Mouse (Mus musculus) liver, embryonic 11.5 days (tissue): Measurements from ENCODE around the gene BC025920. TPM values are rescaled to one million over a fixed set of nuclear protein-coding genes. Genes with fewer than 3 reads are reported as not detected.

Experiments used
- ATAC-seq: fragments of 200-750 bp; cut with Nextera tagmentation; replicated peaks from 2 replicates; pipeline ENCODE4 v1.8.0; 2017; ENCODE audit warnings: moderate number of reproducible peaks, mild to moderate bottlenecking, moderate TSS enrichment, moderate library complexity; ENCODE audit not compliant: low FRiP score
- DNase-seq: peaks from one replicate; pipeline ENCODE4 v3.0.0-alpha.2; 2017; ENCODE audit warnings: low spot score
- H3K27ac ChIP-seq: fragments of 300-500 bp; sonication (generic); 2 replicates; pipeline ENCODE4 v1.5.1; 2014; ENCODE audit warnings: mild to moderate bottlenecking, low read depth, low read length, control low read depth
- H3K27me3 ChIP-seq: fragments of 300-500 bp; sonication (generic); replicated peaks from 2 replicates; pipeline ENCODE4 v1.6.1; 2014; ENCODE audit warnings: low read length, mixed read lengths; ENCODE audit not compliant: control insufficient read depth, insufficient read depth
- H3K36me3 ChIP-seq: fragments of 300-500 bp; sonication (generic); 2 replicates; pipeline ENCODE4 v1.6.1; 2014; ENCODE audit warnings: mild to moderate bottlenecking, low read length, moderate library complexity, mixed read lengths; ENCODE audit not compliant: control insufficient read depth, insufficient read depth
- H3K4me1 ChIP-seq: fragments of 300-500 bp; sonication (generic); replicated peaks from 2 replicates; pipeline ENCODE4 v1.6.1; 2014; ENCODE audit warnings: low read length, mixed read lengths; ENCODE audit not compliant: control insufficient read depth, insufficient read depth
- H3K4me2 ChIP-seq: fragments of 300-500 bp; sonication (generic); 2 replicates; pipeline ENCODE4 v1.6.1; 2014; ENCODE audit warnings: mild to moderate bottlenecking, control low read depth, moderate library complexity
- H3K4me3 ChIP-seq: fragments of 300-500 bp; sonication (generic); 2 replicates; pipeline ENCODE4 v1.5.1; 2014; ENCODE audit warnings: low read depth, low read length, control low read depth
- H3K9ac ChIP-seq: fragments of 300-500 bp; sonication (generic); 2 replicates; pipeline ENCODE4 v1.6.1; 2014; ENCODE audit warnings: low read depth, low read length, control low read depth
- H3K9me3 ChIP-seq: fragments of 300-500 bp; sonication (generic); 2 replicates; pipeline ENCODE4 v1.6.1; 2016; ENCODE audit warnings: low read length, inconsistent platforms, mixed read lengths; ENCODE audit not compliant: control insufficient read depth
- WGBS: fragments of 180-500 bp; shearing (Covaris S2); extraction: QIAGEN DNeasy Blood & Tissue Kit; methylation state at CpG from one replicate; pipeline ENCODE4 v1.1.7; 2014; 5-methylcytosine and 5-hydroxymethylcytosine counted together
- polyA plus RNA-seq: library from polyadenylated mRNA; unstranded; fragments of >200 nt; fragmentation: Nextera tagmentation; extraction: Ambion mirVana; gene quantifications from 2 replicates; pipeline ENCODE4 v1.2.1, GENCODE M21; 2014

The BC025920 gene
- polyA plus RNA-seq, 1 experiment from 2014 or later = 1.1 TPM

GRCm38 (mm10) chr10:81604019-81604967, 1.8 kb upstream of the BC025920 start:
- 70% methylated on average over 12 of the region's 12 CpGs for WGBS
- Histone ChIP-seq H3K4me3 (peak overlapping the region; percentile 46; the same call in 1 of the 2 replicates), H3K9me3 (no peaks in the 10 kb centered on the region), H3K4me1 (peaks cover 26% of the 10 kb centered on the region), H3K27ac (no peak overlapping the region; the same call in 1 of the 2 replicates), H3K9ac (0 out of 2 replicates have a peak overlapping the region, but pooled peaks have one; percentile 42), H3K27me3 (no peaks in the 10 kb centered on the region), H3K36me3 (no peaks in the 10 kb centered on the region; the same call in 1 of the 2 replicates), H3K4me2 (peak overlapping the region; percentile 79)
- ATAC-seq (no peak), DNase-seq (no peak)

GRCm38 (mm10) chr10:81604968-81605665, 953 bp upstream of the BC025920 start:
- peaks cover 23% of the 10 kb centered on the region for H3K4me1 ChIP-seq

GRCm38 (mm10) chr10:81605666-81605973, 450 bp upstream of the BC025920 start:
- Histone ChIP-seq H3K27ac (peak overlapping the region; percentile 90), H3K4me3 (peak overlapping the region; percentile 46), H3K9ac (peak overlapping the region; percentile 56), H3K27me3 (no peaks in the 10 kb centered on the region), H3K4me2 (peak overlapping the region; percentile 79), H3K9me3 (no peaks in the 10 kb centered on the region), H3K36me3 (no peaks in the 10 kb centered on the region; the same call in 1 of the 2 replicates), H3K4me1 (peaks cover 18% of the 10 kb centered on the region)
- WGBS = 5% methylated on average over 14 of the region's 14 CpGs
- DNase-seq = no peak
- 0 out of 2 replicates have a peak, but pooled peaks have one; percentile 5 for ATAC-seq

More at GRCm38 (mm10) chr10:81604968-81605665, 953 bp upstream of the BC025920 start:
- peak overlapping the region; percentile 46 for H3K4me3 ChIP-seq
- DNase-seq (peak; percentile 80), ATAC-seq (peak; percentile 42)
- WGBS = 15% methylated on average over 29 of the region's 29 CpGs
- H3K27me3 ChIP-seq = no peaks in the 10 kb centered on the region
- no peaks in the 10 kb centered on the region for H3K9me3 ChIP-seq
- H3K9ac ChIP-seq = peak overlapping the region; percentile 56
- no peaks in the 10 kb centered on the region; the same call in 1 of the 2 replicates for H3K36me3 ChIP-seq
- peak overlapping the region; percentile 90 for H3K27ac ChIP-seq
- peak overlapping the region; percentile 79 for H3K4me2 ChIP-seq

GRCm38 (mm10) chr10:81608308-81608707, 2.2 kb downstream of the BC025920 start:
- Histone ChIP-seq H3K9me3 (no peaks in the 10 kb centered on the region), H3K36me3 (no peaks in the 10 kb centered on the region; the same call in 1 of the 2 replicates), H3K4me2 (no peak overlapping the region), H3K9ac (no peak overlapping the region), H3K4me1 (peaks cover 4% of the 10 kb centered on the region; the same call in 1 of the 2 replicates), H3K27me3 (no peaks in the 10 kb centered on the region), H3K27ac (no peak overlapping the region), H3K4me3 (no peak overlapping the region)
- no peak for DNase-seq
- WGBS = 89% methylated on average over 1 of the region's 1 CpGs
- no peak for ATAC-seq

GRCm38 (mm10) chr10:81612779-81613178, 6.7 kb downstream of the BC025920 start:
- Histone ChIP-seq H3K27ac (no peak overlapping the region), H3K27me3 (0 out of 2 replicates have a peak, but pooled peaks cover 2% of the 10 kb centered on the region), H3K36me3 (no peaks in the 10 kb centered on the region; the same call in 1 of the 2 replicates), H3K4me2 (no peak overlapping the region), H3K4me3 (no peak overlapping the region), H3K9ac (no peak overlapping the region), H3K9me3 (no peaks in the 10 kb centered on the region), H3K4me1 (no peaks in the 10 kb centered on the region)
- 60% methylated on average over 3 of the region's 3 CpGs for WGBS
- no peak for DNase-seq
- no peak for ATAC-seq

- ATAC-seq (no peak), DNase-seq (no peak)
- Histone ChIP-seq H3K27ac (no peak overlapping the region), H3K4me2 (no peak overlapping the region), H3K27me3 (0 out of 2 replicates have a peak, but pooled peaks cover 2% of the 10 kb centered on the region), H3K9me3 (no peaks in the 10 kb centered on the region), H3K4me1 (no peaks in the 10 kb centered on the region), H3K4me3 (no peak overlapping the region), H3K9ac (no peak overlapping the region), H3K36me3 (no peaks in the 10 kb centered on the region)
- WGBS = 75% methylated on average over 6 of the region's 6 CpGs
Observed at GRCm38 (mm10) chr10:81615486-81615885, 9.4 kb downstream of the BC025920 start.

GRCm38 (mm10) chr10:81619976-81620375, 13.9 kb downstream of the BC025920 start:
- no peak for DNase-seq

GRCm38 (mm10) chr10:81620786-81621185, 14.7 kb downstream of the BC025920 start:
- no peak for DNase-seq

More at GRCm38 (mm10) chr10:81619976-81620375, 13.9 kb downstream of the BC025920 start:
- peaks cover 9% of the 10 kb centered on the region for H3K4me1 ChIP-seq
- no peak overlapping the region for H3K4me2 ChIP-seq
- 0 out of 2 replicates have a peak, but pooled peaks cover 2% of the 10 kb centered on the region for H3K27me3 ChIP-seq
- ATAC-seq = no peak
- H3K27ac ChIP-seq = no peak overlapping the region
- no peaks in the 10 kb centered on the region for H3K9me3 ChIP-seq
- peaks cover 9% of the 10 kb centered on the region; the same call in 1 of the 2 replicates for H3K36me3 ChIP-seq
- no peak overlapping the region for H3K9ac ChIP-seq
- 78% methylated on average over 5 of the region's 5 CpGs for WGBS
- H3K4me3 ChIP-seq = no peak overlapping the region

More at GRCm38 (mm10) chr10:81620786-81621185, 14.7 kb downstream of the BC025920 start:
- Histone ChIP-seq H3K9ac (no peak overlapping the region), H3K4me1 (peaks cover 9% of the 10 kb centered on the region), H3K27me3 (0 out of 2 replicates have a peak, but pooled peaks cover under 1% of the 10 kb centered on the region), H3K27ac (no peak overlapping the region), H3K4me3 (no peak overlapping the region), H3K9me3 (no peaks in the 10 kb centered on the region), H3K4me2 (no peak overlapping the region), H3K36me3 (peaks cover 9% of the 10 kb centered on the region; the same call in 1 of the 2 replicates)
- 50% methylated on average over 9 of the region's 9 CpGs for WGBS
- ATAC-seq = no peak; the same call in 1 of the 2 replicates
